Mouse (Mus musculus) bone marrow, adult 2 months (tissue): ENCODE data around the gene Ensa.
"Not testable (repeated sequence)": the region's sequence is repeated elsewhere in the genome, so short reads cannot be mapped to it uniquely, and the experiment has no call there.

Source experiments
- CTCF ChIP-seq: fragments of 200-500 bp; IDR thresholded peaks from 2 replicates; pipeline ENCODE4 v1.5.1; 2011; ENCODE audit warnings: low read length, control low read depth; ENCODE audit not compliant: control insufficient read depth, insufficient read depth
- POLR2A ChIP-seq: fragments of 200-500 bp; IDR thresholded peaks from 2 replicates; pipeline ENCODE4 v1.6.1; 2011; ENCODE audit warnings: low read depth, mild to moderate bottlenecking, control low read depth, low read length, borderline replicate concordance; ENCODE audit not compliant: control insufficient read depth

DNA sequence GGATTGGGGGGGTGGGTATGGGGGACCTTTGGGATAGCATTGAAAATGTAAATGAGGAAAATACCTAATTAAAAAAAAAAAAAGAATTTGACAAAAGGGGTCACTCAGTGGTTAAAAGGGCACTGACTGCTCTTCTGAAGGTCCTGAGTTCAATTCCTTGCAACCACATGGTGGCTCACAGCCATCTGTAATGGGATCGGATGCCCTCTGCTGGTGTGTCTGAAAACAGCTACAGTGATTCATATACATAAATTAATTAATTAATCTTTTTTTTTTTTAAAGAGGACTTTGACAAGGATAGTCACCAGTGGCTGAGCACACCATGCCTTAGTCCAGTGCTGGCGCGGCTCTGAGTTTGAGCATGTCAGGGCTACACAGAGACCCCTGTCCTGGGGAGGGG is 45.6 kb downstream of the Ensa start:
- not testable (repeated sequence) for TF ChIP-seq CTCF, POLR2A
